Mouse (Mus musculus): ENCODE results near the gene Doc2b.
"Not testable (repeated sequence)": the region's sequence is repeated elsewhere in the genome, so short reads cannot be mapped to it uniquely, and the experiment has no call there.

Doc2b gene

DNA sequence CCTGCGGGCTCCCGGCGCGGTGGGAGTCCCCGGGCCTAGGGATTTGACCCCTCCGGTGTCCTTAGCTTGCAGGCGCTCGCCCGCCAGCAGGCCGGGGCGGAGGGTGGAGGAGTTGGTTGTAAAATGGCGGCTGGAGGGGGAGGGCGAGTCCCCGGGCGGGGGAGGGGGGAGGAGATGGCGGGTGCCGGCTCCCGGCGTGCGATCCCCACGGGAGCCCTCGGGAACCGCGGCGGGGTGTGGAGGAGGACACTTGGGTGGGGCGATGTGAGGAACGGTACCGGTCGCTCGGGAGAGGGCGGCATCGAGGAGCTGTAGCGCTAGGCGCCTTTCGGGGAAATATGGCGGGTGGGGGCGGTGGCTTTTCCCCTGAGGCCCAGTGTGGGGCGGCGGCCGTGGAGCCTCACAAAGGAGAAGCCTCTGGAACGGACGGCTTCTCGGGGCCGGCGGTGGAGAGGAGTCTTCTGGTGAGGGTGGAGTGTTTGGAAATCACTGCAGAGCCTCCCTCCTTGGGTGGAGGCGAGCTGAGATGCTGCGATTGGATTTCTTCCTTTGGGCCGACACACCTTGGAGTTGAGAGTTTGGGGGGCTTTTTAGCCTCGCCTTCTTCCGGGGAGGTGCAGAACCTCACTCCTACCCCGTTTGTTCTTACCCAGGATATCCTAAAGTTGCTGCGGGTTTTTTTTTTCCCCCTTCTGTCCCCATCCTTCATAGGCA is 62.5 kb downstream of the Doc2b start:
- peak; percentile 75 for DNase-seq

DNA sequence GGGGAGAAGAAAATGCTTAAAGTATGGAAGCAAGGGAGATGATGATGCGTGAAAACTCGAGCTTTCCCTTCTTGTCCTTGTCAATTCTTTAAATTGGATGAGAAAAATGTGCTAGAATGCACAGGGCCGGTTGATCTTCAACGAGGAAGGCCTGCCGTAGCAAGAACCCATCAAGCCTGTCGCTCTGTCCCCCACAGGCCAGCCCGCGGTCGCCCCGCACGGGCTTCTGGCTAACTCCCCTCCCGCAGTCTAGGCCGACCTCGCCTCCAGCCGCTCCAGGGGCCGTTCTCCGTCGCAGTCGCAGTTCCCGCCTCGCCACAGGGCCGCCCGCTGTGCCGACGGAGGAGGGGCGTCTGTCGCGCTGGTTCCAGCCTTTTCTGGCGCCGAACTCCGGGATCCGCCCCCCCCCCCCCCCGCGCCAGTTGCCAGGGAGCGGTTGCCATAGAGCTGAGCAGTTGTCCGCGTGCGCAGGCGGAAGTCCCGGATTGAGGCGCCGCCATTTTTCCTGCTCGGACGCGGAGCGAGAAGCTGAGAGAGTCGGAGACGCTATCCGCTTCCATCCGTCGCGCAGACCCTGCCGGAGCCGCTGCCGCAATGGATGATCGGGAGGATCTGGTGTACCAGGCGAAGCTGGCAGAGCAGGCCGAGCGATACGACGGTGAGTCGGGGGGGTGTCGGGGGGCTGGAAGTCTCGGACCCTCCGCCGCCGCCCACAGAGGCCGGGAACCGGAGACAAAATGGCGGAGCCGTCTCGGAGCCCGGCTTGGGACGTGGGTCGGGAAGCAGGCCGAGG is 63.2 kb downstream of the Doc2b start, which contains the start of gene Ywhae:
Gene Ywhae, plus strand, starts transcription at position 436 of the 793 bp plus-strand sequence.
- peak; percentile 88 for DNase-seq

- not testable (repeated sequence) for DNase-seq
These were observed 68.2 kb downstream of the Doc2b start for GRCm38 (mm10) chr11:75727659-75728058.

DNA sequence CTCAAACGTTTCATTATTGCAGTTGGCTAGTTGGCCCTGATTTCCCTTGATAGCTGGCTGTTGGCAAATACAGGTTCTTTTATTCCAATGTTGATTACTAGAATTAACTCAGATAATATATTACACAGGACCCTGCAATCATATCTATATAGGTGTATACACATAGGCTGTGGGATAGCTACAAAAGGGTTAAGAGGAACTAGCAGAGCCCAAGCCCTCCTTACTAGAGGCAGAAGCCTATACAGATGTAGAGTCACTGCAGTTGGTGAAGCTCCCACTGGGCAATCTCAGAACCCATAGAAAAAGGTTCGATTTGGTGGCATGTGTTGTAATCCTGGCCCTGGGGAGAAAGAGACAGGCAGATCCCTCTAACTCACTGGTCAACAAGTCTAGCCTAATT is 68.7 kb downstream of the Doc2b start:
- no peak for DNase-seq

GRCm38 (mm10) chr11:75722339-75722738 is 73.5 kb downstream of the Doc2b start:
- DNase-seq = no peak

Data from right cerebral cortex, postnatal 4 days (tissue).